Mouse (Mus musculus): ENCODE measurements at regions not wholly inside any gene's neighbourhood (a gene's known extent, or its start where the extent isn't known, plus 50 kb on each side); places are given as distances from the start of the nearest gene placed in this dataset.

DNA sequence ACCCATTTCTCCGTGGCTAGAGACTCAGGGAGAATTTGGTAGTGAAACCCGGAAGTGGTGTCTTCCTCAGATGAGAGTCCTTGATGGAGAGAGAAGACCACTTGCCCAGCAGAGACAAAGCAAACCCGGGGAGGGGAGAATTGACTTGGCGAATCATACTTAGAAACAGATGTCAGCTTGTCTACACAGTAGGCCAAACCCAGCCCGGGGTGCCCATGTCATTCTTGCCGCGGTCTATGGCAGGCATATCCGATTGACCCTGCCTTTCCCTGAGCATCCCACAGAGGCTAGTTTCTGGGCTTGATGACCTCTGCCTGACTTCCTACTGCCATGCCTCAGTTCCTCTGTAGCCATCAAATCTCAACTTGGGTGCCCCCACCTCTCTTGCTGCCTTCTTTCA lies 226.4 kb upstream of the Tprg start:
- 81% methylated on average over 8 of the region's 8 CpGs for WGBS
- Histone ChIP-seq H3K9me3 (no peaks in the 10 kb centered on the region), H3K4me3 (no peak overlapping the region), H3K4me1 (peaks cover 22% of the 10 kb centered on the region), H3K27me3 (replicated peaks) (no peaks in the 10 kb centered on the region), H3K27ac (peak overlapping the region; percentile 93; the same call in 1 of the 2 replicates), H3K9ac (no peak overlapping the region), H3K4me2 (replicated peaks) (peak overlapping the region; percentile 66), H3K36me3 (no peaks in the 10 kb centered on the region)
- no peak for ATAC-seq (ENCODE audit: low FRiP score, low read depth)

DNA sequence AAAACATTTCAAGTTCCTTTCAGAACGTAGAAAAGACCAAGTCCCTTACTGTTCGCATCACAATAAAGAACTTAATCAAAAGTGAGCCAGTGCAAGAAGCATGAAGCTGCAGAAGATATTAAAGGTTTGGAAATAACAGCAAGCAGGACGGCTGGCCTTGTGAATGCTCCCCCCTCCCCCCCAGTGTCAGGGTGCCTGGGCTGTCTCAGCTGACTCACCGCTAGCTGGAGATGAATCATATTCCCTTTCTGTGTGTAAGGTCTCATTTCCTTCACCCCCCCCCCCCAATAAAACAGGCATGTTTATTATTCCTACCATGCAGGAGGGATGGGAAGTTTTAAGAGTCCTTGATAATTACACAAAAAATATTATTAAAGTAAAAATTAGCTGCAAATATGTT lies 225.0 kb upstream of the Tprg start:
- WGBS: 80% methylated on average over 4 of the region's 4 CpGs
- no peaks in the 10 kb centered on the region for H3K27me3 ChIP-seq (replicated peaks)
- H3K9ac ChIP-seq: no peak overlapping the region

DNA sequence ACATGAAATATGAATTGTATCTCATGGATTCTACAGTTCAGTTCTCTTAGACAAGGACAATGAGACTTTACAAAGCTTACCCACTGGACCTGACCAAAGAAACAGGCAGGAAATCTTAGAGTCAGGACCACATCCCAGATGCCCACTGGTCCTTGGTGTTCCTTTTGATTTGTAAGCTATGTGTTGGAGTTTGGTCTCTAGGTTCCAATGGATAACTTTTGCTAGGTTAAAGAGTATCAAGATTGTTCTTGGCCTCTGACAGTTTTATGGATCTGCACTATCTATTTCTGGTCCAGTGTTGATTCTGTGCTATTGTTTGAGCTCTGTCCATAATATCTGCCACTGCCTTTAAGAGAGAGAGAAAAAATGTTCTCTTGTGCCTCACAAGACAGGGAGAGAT lies 222.6 kb upstream of the Tprg start:
- no peak overlapping the region for H3K4me3 ChIP-seq
- H3K9me3 ChIP-seq: no peaks in the 10 kb centered on the region
- H3K27me3 ChIP-seq (replicated peaks): no peaks in the 10 kb centered on the region
- H3K4me1 ChIP-seq: peaks cover 11% of the 10 kb centered on the region
- no peaks in the 10 kb centered on the region for H3K36me3 ChIP-seq
- ATAC-seq (ENCODE audit: low FRiP score, low read depth): no peak
- no peak overlapping the region for H3K27ac ChIP-seq
- H3K9ac ChIP-seq: no peak overlapping the region
- H3K4me2 ChIP-seq (replicated peaks): no peak overlapping the region

More for the DNA sequence above, 225.0 kb upstream of the Tprg start:
- no peak for ATAC-seq (ENCODE audit: low FRiP score, low read depth)
- H3K4me3 ChIP-seq: no peak overlapping the region
- H3K9me3 ChIP-seq: no peaks in the 10 kb centered on the region
- peaks cover 22% of the 10 kb centered on the region for H3K4me1 ChIP-seq
- no peak overlapping the region for H3K27ac ChIP-seq
- no peak overlapping the region for H3K4me2 ChIP-seq (replicated peaks)
- no peaks in the 10 kb centered on the region for H3K36me3 ChIP-seq

DNA sequence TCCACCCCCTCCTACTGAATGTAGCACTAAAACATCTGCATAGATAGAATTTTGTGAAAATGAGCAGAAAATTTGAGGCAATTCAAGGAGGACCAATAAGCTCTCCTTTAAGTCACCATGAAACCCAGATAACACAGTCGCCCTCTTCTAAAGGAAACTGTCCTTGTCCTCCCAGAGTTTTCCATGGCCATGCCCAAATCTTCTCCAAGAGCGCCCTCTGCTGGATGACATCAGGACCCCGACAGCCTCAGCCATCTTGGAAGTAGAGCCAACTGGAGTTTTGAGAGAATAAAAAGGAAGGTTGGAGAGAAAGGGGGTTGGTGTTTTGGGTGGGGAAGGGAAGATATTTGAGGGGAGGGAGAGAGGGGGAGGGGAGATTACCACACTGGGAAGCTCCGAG lies 222.1 kb upstream of the Tprg start:
- no peaks in the 10 kb centered on the region for H3K36me3 ChIP-seq
- H3K27me3 ChIP-seq (replicated peaks): no peaks in the 10 kb centered on the region
- ATAC-seq (ENCODE audit: low FRiP score, low read depth): peak; percentile 57
- H3K4me3 ChIP-seq: no peak overlapping the region
- H3K27ac ChIP-seq: no peak overlapping the region
- no peaks in the 10 kb centered on the region for H3K9me3 ChIP-seq
- no peak overlapping the region for H3K4me2 ChIP-seq (replicated peaks)
- WGBS: 17% methylated on average over 4 of the region's 4 CpGs
- H3K9ac ChIP-seq: no peak overlapping the region
- H3K4me1 ChIP-seq: peaks cover 9% of the 10 kb centered on the region

DNA sequence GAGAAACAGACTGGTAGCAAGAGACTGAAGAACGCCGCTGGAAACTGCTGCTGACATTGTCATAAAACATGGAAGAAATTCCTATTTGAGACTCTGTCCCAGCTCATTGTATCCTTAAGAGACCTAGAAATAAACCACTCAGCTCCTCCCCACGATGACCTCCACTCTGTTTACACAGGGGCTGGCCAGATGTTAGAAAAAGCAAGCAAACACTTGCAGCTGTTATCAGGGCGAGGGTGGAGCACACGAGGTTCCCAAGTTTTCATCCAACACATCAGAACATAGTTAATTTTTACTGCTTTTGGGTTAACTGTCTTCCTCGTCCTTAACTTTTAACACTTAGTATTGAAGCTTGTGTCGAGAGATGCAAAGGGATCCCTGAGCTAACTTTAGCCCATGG lies 219.8 kb upstream of the Tprg start:
- WGBS: 52% methylated on average over 7 of the region's 7 CpGs
- no peak overlapping the region for H3K4me3 ChIP-seq

DNA sequence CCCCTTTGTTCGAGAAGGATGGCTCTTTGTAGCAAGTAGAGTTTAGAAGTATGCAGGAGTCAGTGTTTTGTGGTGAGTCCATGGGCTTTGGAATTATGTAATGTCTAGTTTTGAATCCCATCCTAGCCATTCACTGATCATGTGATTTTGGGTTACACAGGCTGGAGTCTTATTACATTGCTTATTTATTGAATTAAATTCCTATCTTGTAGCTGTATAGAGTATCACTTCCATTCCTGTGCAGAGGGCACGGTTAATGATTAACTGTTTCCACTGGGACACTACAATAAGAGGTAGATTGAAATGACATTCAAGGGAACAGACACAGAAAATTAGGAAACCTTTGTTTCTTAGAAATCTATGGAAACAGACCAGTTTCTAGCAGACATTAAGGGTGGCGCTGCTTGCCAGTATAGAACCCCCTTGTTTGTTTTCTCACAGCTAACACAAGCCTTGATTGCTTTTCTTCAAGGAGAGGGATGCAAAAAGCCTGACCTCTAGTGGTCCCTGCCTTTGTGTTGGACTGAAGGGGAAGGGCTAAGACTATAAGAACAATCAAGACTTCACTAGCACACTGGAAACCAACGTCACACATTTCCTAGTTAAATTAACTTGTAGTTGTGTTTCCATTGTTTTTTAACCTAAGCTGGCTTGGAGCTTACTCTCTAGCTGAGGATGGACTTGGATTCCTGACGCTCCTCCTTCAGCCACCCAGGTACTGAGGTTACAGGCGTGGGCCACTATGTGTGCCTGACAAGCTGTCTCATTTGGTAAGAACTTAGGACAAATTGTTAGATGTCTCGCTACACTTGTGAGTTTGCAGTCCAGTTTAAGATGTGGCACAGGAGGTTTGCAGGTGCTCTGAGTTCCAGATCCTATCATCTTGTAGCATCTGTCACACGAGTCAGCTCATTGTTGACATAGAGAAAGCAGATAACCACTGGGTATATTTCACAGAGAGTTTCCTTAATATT lies 219.1 kb upstream of the Tprg start:
- WGBS: 48% methylated on average over 8 of the region's 8 CpGs
- no peak overlapping the region for H3K4me2 ChIP-seq (replicated peaks)
- no peaks in the 10 kb centered on the region for H3K4me1 ChIP-seq

More for the DNA sequence above, 219.8 kb upstream of the Tprg start:
- H3K36me3 ChIP-seq: no peaks in the 10 kb centered on the region
- no peaks in the 10 kb centered on the region for H3K9me3 ChIP-seq
- H3K4me1 ChIP-seq: no peaks in the 10 kb centered on the region
- no peak overlapping the region for H3K27ac ChIP-seq
- H3K9ac ChIP-seq: no peak overlapping the region
- H3K27me3 ChIP-seq (replicated peaks): no peaks in the 10 kb centered on the region
- no peak for ATAC-seq (ENCODE audit: low FRiP score, low read depth)
- no peak overlapping the region for H3K4me2 ChIP-seq (replicated peaks)

DNA sequence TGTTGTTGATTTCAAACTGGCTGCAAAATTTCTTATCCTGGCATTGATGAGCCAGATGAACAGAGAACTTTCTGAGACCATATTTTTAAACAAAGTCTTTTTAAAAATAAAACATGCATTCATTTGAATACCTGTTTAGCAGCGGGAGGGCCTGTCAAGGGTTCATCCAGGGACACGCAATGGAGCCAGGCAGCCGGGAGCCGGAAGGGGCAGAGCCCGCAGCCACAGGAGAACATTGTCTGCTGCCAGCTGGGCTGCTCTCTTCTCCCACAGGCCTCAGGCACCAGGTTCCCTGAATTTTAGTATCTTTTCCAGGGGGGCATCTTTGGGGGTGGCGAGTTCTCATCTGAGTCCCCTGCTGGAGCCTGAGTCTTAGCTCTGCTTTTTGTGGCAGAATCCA lies 205.8 kb upstream of the Tprg start:
- WGBS: 96% methylated on average over 6 of the region's 6 CpGs
- Histone ChIP-seq H3K27me3 (replicated peaks) (no peaks in the 10 kb centered on the region), H3K9ac (no peak overlapping the region), H3K9me3 (no peaks in the 10 kb centered on the region), H3K27ac (no peak overlapping the region), H3K4me2 (replicated peaks) (no peak overlapping the region), H3K36me3 (no peaks in the 10 kb centered on the region), H3K4me1 (no peaks in the 10 kb centered on the region), H3K4me3 (no peak overlapping the region)
- ATAC-seq (ENCODE audit: low FRiP score, low read depth): no peak

More for the DNA sequence above, 219.1 kb upstream of the Tprg start:
- no peak for ATAC-seq (ENCODE audit: low FRiP score, low read depth)
- no peaks in the 10 kb centered on the region for H3K36me3 ChIP-seq
- H3K9me3 ChIP-seq: no peaks in the 10 kb centered on the region
- H3K9ac ChIP-seq: no peak overlapping the region
- no peak overlapping the region for H3K4me3 ChIP-seq
- no peaks in the 10 kb centered on the region for H3K27me3 ChIP-seq (replicated peaks)
- H3K27ac ChIP-seq: no peak overlapping the region

DNA sequence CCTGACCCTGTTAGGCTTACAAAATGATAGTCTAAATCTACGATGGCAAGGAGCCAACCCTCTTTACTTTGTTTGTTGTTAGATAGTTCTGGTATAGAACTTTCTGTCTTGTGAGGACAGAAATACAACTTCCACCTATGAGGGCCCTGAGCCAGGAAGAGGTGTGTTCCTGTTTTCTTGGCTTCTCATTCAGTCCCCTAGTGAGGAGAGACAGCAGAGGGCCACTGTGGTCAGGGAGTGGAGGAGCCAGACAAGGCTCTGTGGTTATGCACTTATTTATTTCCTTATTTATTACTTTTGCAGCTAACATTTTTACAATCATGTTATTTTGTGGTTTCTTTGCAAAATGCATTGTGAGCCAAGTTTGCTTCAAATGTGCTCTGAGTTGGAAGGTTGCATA lies 202.9 kb upstream of the Tprg start:
- WGBS: 87% methylated on average over 1 of the region's 1 CpGs
- Histone ChIP-seq H3K9ac (no peak overlapping the region), H3K27ac (no peak overlapping the region)

DNA sequence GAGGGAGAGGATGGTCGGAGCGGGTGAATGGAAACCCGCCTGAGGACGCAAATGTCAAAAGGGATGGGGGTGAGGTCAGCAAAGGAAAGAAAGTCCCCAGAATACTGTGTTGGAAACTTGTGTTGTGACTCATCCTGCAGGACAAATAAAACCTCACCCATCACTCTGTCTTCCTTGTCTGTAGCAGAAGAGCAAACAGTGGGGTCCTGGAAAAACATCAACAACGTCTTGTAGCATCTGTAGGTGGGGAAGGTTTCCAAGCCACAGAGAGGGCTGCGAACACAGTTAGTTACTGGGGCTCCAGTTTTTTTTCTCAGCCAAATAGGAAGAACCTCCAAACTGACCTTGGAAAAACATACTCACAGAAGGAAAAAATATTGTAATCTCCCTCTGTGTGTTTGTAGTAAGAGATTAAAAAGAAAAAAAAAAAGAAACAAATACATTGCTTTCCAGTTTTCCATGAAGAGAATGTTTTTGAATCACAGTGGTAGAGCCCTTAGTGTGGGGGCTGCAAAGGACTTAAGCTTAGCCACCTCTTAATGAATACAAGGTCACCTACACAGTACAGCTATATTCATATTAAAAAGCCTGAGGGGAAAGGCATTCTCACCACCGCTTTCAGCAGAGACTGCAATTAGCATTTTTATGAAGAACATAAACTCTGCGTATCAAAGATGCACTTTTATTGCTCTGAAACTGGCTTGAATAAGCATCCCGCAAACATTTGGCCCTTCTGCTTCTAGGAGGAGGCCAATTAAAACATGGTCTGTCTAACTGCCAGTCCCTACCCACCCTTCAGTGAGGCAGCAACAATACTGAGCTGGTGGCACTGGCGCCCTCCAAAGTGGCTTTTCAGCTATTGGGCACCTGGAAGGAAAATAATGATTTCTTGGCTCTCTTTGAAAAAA lies 198.6 kb upstream of the Tprg start:
- no peak overlapping the region for H3K9ac ChIP-seq
- H3K27me3 ChIP-seq (replicated peaks): no peaks in the 10 kb centered on the region
- H3K4me2 ChIP-seq (replicated peaks): no peak overlapping the region
- no peaks in the 10 kb centered on the region for H3K4me1 ChIP-seq
- no peaks in the 10 kb centered on the region for H3K9me3 ChIP-seq
- WGBS: 69% methylated on average over 10 of the region's 10 CpGs
- peak; percentile 37; the same call in 1 of the 2 replicates for ATAC-seq (ENCODE audit: low FRiP score, low read depth)
- H3K27ac ChIP-seq: no peak overlapping the region
- H3K4me3 ChIP-seq: no peak overlapping the region
- H3K36me3 ChIP-seq: no peaks in the 10 kb centered on the region

More for the DNA sequence above, 202.9 kb upstream of the Tprg start:
- H3K9me3 ChIP-seq: no peaks in the 10 kb centered on the region
- no peak overlapping the region for H3K4me3 ChIP-seq
- no peaks in the 10 kb centered on the region for H3K4me1 ChIP-seq
- no peak for ATAC-seq (ENCODE audit: low FRiP score, low read depth)
- no peaks in the 10 kb centered on the region for H3K36me3 ChIP-seq
- no peaks in the 10 kb centered on the region for H3K27me3 ChIP-seq (replicated peaks)
- H3K4me2 ChIP-seq (replicated peaks): no peak overlapping the region

DNA sequence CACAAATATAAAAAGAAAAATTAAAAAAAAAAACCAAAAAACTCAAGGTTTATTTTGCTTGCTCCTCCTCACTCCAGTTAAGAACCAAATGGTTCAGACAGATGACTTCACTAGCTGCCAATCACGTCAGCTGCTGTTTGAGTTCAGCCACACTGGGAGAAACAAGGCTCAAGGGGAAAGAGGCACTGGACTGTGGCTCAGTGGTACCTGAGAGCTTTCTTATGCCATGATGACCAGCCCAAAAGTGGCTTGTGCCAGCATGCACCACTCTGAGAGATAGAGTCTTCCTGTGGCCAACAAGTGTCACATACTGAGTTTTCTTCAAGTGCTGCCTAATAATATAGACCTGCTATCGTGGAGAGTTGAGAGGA lies 198.0 kb upstream of the Tprg start:
- Histone ChIP-seq H3K9ac (no peak overlapping the region), H3K27me3 (replicated peaks) (no peaks in the 10 kb centered on the region), H3K27ac (no peak overlapping the region), H3K36me3 (no peaks in the 10 kb centered on the region), H3K4me3 (no peak overlapping the region), H3K9me3 (no peaks in the 10 kb centered on the region), H3K4me2 (replicated peaks) (no peak overlapping the region), H3K4me1 (no peaks in the 10 kb centered on the region)
- 85% methylated on average over 2 of the region's 2 CpGs for WGBS
- no peak for ATAC-seq (ENCODE audit: low FRiP score, low read depth)

DNA sequence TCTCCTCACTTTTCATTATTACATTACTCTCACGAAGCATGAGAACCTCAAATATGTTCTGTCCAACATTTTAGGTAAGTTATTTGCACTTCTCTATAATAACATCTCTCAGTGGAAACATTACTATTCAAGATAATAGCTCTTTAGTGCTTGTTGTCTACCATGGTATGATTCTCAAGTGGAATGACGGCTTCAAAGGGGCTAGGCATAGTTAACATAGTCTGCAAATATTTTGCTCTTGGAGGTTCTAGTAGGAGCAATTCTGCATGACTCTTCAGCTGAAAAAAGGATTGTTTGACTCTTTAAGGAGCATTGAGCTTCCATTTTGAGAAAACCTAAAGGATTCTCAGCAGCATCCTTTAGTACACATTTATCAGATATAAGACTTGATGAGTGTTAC lies 182.5 kb upstream of the Tprg start:
- no peak for ATAC-seq (ENCODE audit: low FRiP score, low read depth)
- H3K9me3 ChIP-seq: no peaks in the 10 kb centered on the region

DNA sequence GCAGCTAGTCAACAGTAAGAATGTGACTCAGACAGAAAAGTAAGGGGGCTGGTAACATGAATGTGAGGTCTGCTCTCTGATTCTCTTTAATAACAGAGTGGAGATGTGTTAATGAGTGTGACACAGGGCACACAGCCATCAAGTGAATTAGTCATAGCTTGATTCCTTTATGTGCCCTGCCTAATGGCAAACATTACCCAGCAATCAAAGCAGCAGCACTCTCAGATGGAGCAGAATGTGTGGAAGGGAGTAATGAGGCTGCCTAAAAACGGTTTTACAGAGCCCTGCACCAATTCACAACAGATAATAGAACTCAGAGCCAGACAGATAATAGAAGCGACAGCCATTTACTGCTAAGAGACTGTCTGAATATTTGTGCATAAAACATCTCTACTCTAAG lies 182.0 kb upstream of the Tprg start:
- H3K27ac ChIP-seq: no peak overlapping the region
- H3K9me3 ChIP-seq: no peaks in the 10 kb centered on the region
- no peak overlapping the region for H3K9ac ChIP-seq
- no peaks in the 10 kb centered on the region for H3K4me1 ChIP-seq
- no peaks in the 10 kb centered on the region for H3K36me3 ChIP-seq
- 12% methylated on average over 2 of the region's 2 CpGs for WGBS
- peak; percentile 96 for ATAC-seq (ENCODE audit: low FRiP score, low read depth)
- no peak overlapping the region for H3K4me3 ChIP-seq
- no peaks in the 10 kb centered on the region for H3K27me3 ChIP-seq (replicated peaks)
- no peak overlapping the region for H3K4me2 ChIP-seq (replicated peaks)

More for the DNA sequence above, 182.5 kb upstream of the Tprg start:
- H3K4me1 ChIP-seq: no peaks in the 10 kb centered on the region
- no peak overlapping the region for H3K9ac ChIP-seq
- no peak overlapping the region for H3K4me3 ChIP-seq
- H3K27me3 ChIP-seq (replicated peaks): no peaks in the 10 kb centered on the region
- H3K4me2 ChIP-seq (replicated peaks): no peak overlapping the region
- 73% methylated on average over 2 of the region's 2 CpGs for WGBS
- H3K27ac ChIP-seq: no peak overlapping the region
- no peaks in the 10 kb centered on the region for H3K36me3 ChIP-seq
